Mouse (Mus musculus) embryo, embryonic 9.5 days (tissue): Measurements from ENCODE around the gene Lrrc32.
A peak's percentile ranks its signal among the peaks of the same experiment; 100 is the strongest.

Experiments
- DNase-seq: peaks from one replicate; pipeline ENCODE4 v3.0.0-alpha.2; 2017; ENCODE audit errors: extremely low spot score

Gene Lrrc32

GRCm38 (mm10) chr7:98488398-98489130 lies 519 bp upstream of the Lrrc32 start:
- no peak for DNase-seq

GRCm38 (mm10) chr7:98489623-98490084 lies 571 bp downstream of the Lrrc32 start:
- peak; percentile 83 for DNase-seq

GRCm38 (mm10) chr7:98490328-98490727 lies 1.2 kb downstream of the Lrrc32 start:
- no peak for DNase-seq

GRCm38 (mm10) chr7:98490911-98491310 lies 1.8 kb downstream of the Lrrc32 start:
- no peak for DNase-seq

GRCm38 (mm10) chr7:98491451-98492200 lies 2.5 kb downstream of the Lrrc32 start:
- DNase-seq: no peak

GRCm38 (mm10) chr7:98492331-98492730 lies 3.2 kb downstream of the Lrrc32 start:
- DNase-seq: no peak

GRCm38 (mm10) chr7:98493307-98493706 lies 4.2 kb downstream of the Lrrc32 start:
- no peak for DNase-seq

- DNase-seq: no peak
Observed at GRCm38 (mm10) chr7:98493901-98494480, 4.9 kb downstream of the Lrrc32 start.

GRCm38 (mm10) chr7:98495591-98495990 lies 6.5 kb downstream of the Lrrc32 start:
- no peak for DNase-seq

- no peak for DNase-seq
Observed at GRCm38 (mm10) chr7:98497451-98497850, 8.4 kb downstream of the Lrrc32 start.

GRCm38 (mm10) chr7:98498101-98498500 lies 9.0 kb downstream of the Lrrc32 start:
- no peak for DNase-seq

GRCm38 (mm10) chr7:98498656-98499560 lies 9.8 kb downstream of the Lrrc32 start:
- no peak for DNase-seq

GRCm38 (mm10) chr7:98499561-98500292 lies 10.6 kb downstream of the Lrrc32 start:
- no peak for DNase-seq

- DNase-seq: no peak
Observed at GRCm38 (mm10) chr7:98500470-98500869, 11.4 kb downstream of the Lrrc32 start.

GRCm38 (mm10) chr7:98501078-98501477 lies 12.0 kb downstream of the Lrrc32 start:
- no peak for DNase-seq

- DNase-seq: no peak
Observed at GRCm38 (mm10) chr7:98502921-98503320, 13.8 kb downstream of the Lrrc32 start.

GRCm38 (mm10) chr7:98503951-98504647 lies 15.0 kb downstream of the Lrrc32 start:
- no peak for DNase-seq

GRCm38 (mm10) chr7:98504726-98505314 lies 15.7 kb downstream of the Lrrc32 start:
- DNase-seq: no peak

- DNase-seq: peak; percentile 47
Observed at GRCm38 (mm10) chr7:98505664-98506063, 16.6 kb downstream of the Lrrc32 start.
